Mouse (Mus musculus) brown adipose tissue, adult 24 weeks (tissue): Measurements from ENCODE around the gene Gm3854. TPM values are rescaled to one million over a fixed set of nuclear protein-coding genes. Genes with fewer than 3 reads are reported as not detected.
"Not testable (repeated sequence)": the region's sequence is repeated elsewhere in the genome, so short reads cannot be mapped to it uniquely, and the experiment has no call there.

Source experiments
- H3K27ac ChIP-seq: fragments of 200-500 bp; replicated peaks from 2 replicates; pipeline ENCODE4 v1.5.1; 2012; ENCODE audit warnings: low read depth, mild to moderate bottlenecking, low read length
- H3K4me1 ChIP-seq: fragments of 200-500 bp; 2 replicates; pipeline ENCODE4 v1.6.1; 2012; ENCODE audit warnings: low read length, mixed read lengths; ENCODE audit not compliant: control insufficient read depth, insufficient read depth, insufficient read length
- H3K4me3 ChIP-seq: fragments of 200-500 bp; 2 replicates; pipeline ENCODE4 v1.5.1; 2012; ENCODE audit warnings: low read depth, mild to moderate bottlenecking, low read length, moderate library complexity; ENCODE audit not compliant: insufficient read depth
- polyA plus RNA-seq: library from polyadenylated mRNA; stranded (reverse); fragments of >200 nt; gene quantifications from 2 replicates; pipeline ENCODE4 v1.2.4, GENCODE M21; 2012; ENCODE audit not compliant: missing spikeins, insufficient read depth, insufficient read length

The Gm3854 gene
- polyA plus RNA-seq, 1 experiment = 0.36 TPM

DNA sequence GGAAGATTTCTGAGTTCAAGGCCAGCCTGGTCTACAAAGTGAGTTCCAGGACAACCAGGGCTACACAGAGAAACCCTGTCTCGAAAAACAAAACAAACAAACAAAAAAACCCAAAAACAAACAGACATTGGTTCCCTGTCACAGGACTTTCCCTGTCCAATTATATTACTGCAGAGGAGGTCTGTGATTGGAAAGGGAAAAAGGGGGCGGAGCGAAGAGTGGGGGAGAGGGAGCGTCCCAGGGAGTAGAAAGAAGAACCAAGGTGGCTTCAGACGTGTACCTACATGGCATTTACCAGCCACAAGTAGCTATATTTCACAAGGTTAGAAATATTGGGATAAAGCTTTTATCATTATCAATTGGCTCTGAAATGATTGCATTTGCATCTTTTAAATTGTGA is 24.6 kb downstream of the Gm3854 start:
- H3K27ac ChIP-seq, H3K4me1 ChIP-seq: not testable (repeated sequence)

DNA sequence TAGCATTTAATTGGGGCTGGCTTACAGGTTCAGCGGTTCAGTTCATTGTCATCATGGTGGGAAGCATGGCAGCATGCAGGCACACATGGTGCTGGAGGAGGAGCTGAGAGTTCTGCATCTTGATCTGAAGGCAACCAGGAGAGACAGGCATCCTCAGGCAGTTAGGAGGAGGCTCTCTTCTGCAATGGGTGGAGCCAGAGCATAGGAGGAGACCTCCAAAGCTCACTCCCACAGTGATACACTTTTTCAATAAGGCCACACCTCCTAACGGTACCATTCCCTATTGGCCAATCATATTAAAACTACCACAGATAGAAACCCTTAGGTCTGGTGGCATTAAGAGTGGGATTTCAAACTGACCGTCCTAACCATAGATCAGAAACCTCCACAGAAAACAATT is 25.9 kb downstream of the Gm3854 start:
- Histone ChIP-seq H3K4me3 (no peak overlapping the region), H3K4me1 (no peaks in the 10 kb centered on the region), H3K27ac (no peak overlapping the region)

More for the DNA sequence above, 24.6 kb downstream of the Gm3854 start:
- H3K4me3 ChIP-seq = not testable (repeated sequence)

GRCm38 (mm10) chr7:6372993-6373392 is 29.4 kb downstream of the Gm3854 start:
- Histone ChIP-seq H3K4me1 (no peaks in the 10 kb centered on the region), H3K4me3 (no peak overlapping the region), H3K27ac (no peak overlapping the region)

- no peaks in the 10 kb centered on the region for H3K4me1 ChIP-seq
- no peak overlapping the region for H3K4me3 ChIP-seq
- no peak overlapping the region for H3K27ac ChIP-seq
These were observed 34.9 kb downstream of the Gm3854 start for GRCm38 (mm10) chr7:6378441-6378840.

- H3K27ac ChIP-seq = no peak overlapping the region
- H3K4me3 ChIP-seq = no peak overlapping the region
- peaks cover 6% of the 10 kb centered on the region; the same call in 1 of the 2 replicates for H3K4me1 ChIP-seq
These were observed 37.9 kb downstream of the Gm3854 start for GRCm38 (mm10) chr7:6381431-6381830.

GRCm38 (mm10) chr7:6383044-6383455 is 39.5 kb downstream of the Gm3854 start, which contains the start of gene Zfp28:
Zfp28 (plus strand) TSS chr7:6383295.
- Histone ChIP-seq H3K4me1 (peaks cover 6% of the 10 kb centered on the region; the same call in 1 of the 2 replicates), H3K4me3 (peak within 1 kb of the TSS; percentile 85), H3K27ac (no peak within 1 kb of the TSS)

- H3K4me3 ChIP-seq = peak overlapping the region; percentile 85
- H3K27ac ChIP-seq = no peak overlapping the region
These were observed 40.5 kb downstream of the Gm3854 start for GRCm38 (mm10) chr7:6384011-6384410.

DNA sequence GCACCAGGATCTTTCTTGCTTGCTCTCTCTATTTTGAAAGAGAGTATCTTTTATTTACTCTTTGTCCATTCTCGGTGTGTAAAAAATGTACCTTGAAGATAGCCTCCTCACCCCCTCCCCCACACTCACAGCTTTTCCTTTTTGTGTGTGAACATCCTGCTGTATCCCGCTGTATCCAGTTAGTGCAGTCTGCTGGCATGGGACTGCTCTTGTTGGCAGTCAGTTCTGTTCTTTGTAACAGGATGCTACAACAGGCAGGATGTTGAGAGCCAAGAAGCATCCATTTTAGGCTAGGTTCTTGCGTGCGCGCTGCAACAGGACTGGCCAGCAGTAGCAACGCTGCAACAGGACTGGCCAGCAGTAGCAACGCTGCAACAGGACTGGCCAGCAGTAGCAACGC is 43.4 kb downstream of the Gm3854 start:
- Histone ChIP-seq H3K4me1 (peaks cover 6% of the 10 kb centered on the region; the same call in 1 of the 2 replicates), H3K4me3 (no peak overlapping the region), H3K27ac (no peak overlapping the region)

More at GRCm38 (mm10) chr7:6384011-6384410, 40.5 kb downstream of the Gm3854 start:
- H3K4me1 ChIP-seq = peaks cover 6% of the 10 kb centered on the region; the same call in 1 of the 2 replicates

- Histone ChIP-seq H3K4me3 (no peak overlapping the region), H3K27ac (no peak overlapping the region), H3K4me1 (peaks cover 1% of the 10 kb centered on the region; the same call in 1 of the 2 replicates)
These were observed 45.4 kb downstream of the Gm3854 start for GRCm38 (mm10) chr7:6388971-6389370.

DNA sequence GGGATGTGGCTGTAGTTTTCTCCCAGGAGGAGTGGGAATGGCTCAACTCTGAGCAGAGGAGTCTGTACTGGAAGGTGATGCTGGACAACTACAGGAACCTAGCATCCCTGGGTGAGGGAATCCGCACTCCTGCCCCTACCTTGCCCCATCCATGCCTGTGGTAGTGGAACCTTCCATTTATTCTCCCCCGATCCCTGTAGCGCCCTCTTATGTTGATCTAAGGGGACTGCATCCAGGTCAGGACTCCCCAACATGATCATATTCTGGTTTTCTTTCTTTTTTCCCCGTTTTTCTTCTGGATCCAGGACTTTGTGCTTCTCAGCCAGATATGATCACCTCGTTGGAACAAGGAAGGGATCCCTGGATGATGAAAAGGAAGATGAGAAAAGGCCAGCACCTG is 45.9 kb downstream of the Gm3854 start:
- Histone ChIP-seq H3K27ac (no peak overlapping the region), H3K4me1 (no peaks in the 10 kb centered on the region), H3K4me3 (no peak overlapping the region)

- peak within 1 kb of the TSS; percentile 64 for H3K4me3 ChIP-seq
These were observed 54.7 kb downstream of the Gm3854 start, which contains the start of gene Smim17 for GRCm38 (mm10) chr7:6397996-6398975. Smim17 (plus strand) TSS chr7:6398715.

More at GRCm38 (mm10) chr7:6397996-6398975, 54.7 kb downstream of the Gm3854 start, which contains the start of gene Smim17:
- Histone ChIP-seq H3K27ac (no peak within 1 kb of the TSS), H3K4me1 (no peaks in the 10 kb centered on the region)

Other genes starting within 250 kb of the Gm3854 start
- gene Zfp787, start 187.8 kb upstream of the Gm3854 start, polyA plus RNA-seq = 28.2 and 41.7 TPM in 2 replicates
- 5.1 and 7.7 TPM in 2 replicates for gene Zfp444, start 171.5 kb upstream of the Gm3854 start, polyA plus RNA-seq
- not detected in 2 replicates for gene Galp, start 146.7 kb upstream of the Gm3854 start, polyA plus RNA-seq
- gene Zscan5b, start 121.5 kb upstream of the Gm3854 start, polyA plus RNA-seq = not detected in 2 replicates
- not detected in 2 replicates for gene Epp13, start 91.0 kb upstream of the Gm3854 start, polyA plus RNA-seq
- 3.4 and 4.6 TPM in 2 replicates for gene Zfp667, start 57.2 kb upstream of the Gm3854 start, polyA plus RNA-seq
- 2.3 and 5.4 TPM in 2 replicates for gene Zfp583, start 12.5 kb upstream of the Gm3854 start, polyA plus RNA-seq
- gene Zfp78, start 19.5 kb downstream of the Gm3854 start, polyA plus RNA-seq = 1.9 and 2.0 TPM in 2 replicates
- 1.8 and 3.6 TPM in 2 replicates for gene Zfp28, start 39.5 kb downstream of the Gm3854 start, polyA plus RNA-seq
- not detected in 2 replicates for gene Smim17, start 55.0 kb downstream of the Gm3854 start, polyA plus RNA-seq
- gene Gm20715, start 66.5 kb downstream of the Gm3854 start, polyA plus RNA-seq = not detected in 2 replicates
- not detected in 2 replicates for gene Olfr1344, start 94.9 kb downstream of the Gm3854 start, polyA plus RNA-seq
- not detected in 2 replicates for gene Olfr1336, start 112.4 kb downstream of the Gm3854 start, polyA plus RNA-seq
- not detected in 2 replicates for gene Olfr1346, start 123.3 kb downstream of the Gm3854 start, polyA plus RNA-seq
- not detected in 2 replicates for gene Olfr5, start 143.2 kb downstream of the Gm3854 start, polyA plus RNA-seq
- gene Olfr1347, start 156.0 kb downstream of the Gm3854 start, polyA plus RNA-seq = not detected in 2 replicates
- gene Olfr1348, start 165.0 kb downstream of the Gm3854 start, polyA plus RNA-seq = not detected in 2 replicates
- not detected in 2 replicates for gene Olfr1349, start 179.2 kb downstream of the Gm3854 start, polyA plus RNA-seq
- not detected in 2 replicates for gene Olfr1350, start 221.1 kb downstream of the Gm3854 start, polyA plus RNA-seq